Mouse (Mus musculus) embryonic facial prominence, embryonic 11.5 days (tissue): ENCODE data around the gene Adamts7. TPM values are rescaled to one million over a fixed set of nuclear protein-coding genes. Genes with fewer than 3 reads are reported as not detected.

ENCODE experiments used
- ATAC-seq: fragments of 200-750 bp; cut with Nextera tagmentation; replicated peaks from 2 replicates; pipeline ENCODE4 v1.8.0; 2017; ENCODE audit warnings: low read depth; ENCODE audit not compliant: insufficient number of reproducible peaks, low FRiP score, low TSS enrichment
- DNase-seq: peaks from one replicate; pipeline ENCODE4 v3.0.0-alpha.2; 2015; ENCODE audit warnings: low spot score
- H3K27ac ChIP-seq: fragments of 300-500 bp; sonication (generic); replicated peaks from 2 replicates; pipeline ENCODE4 v1.5.1; 2014; ENCODE audit warnings: mild to moderate bottlenecking, low read depth, low read length, control low read depth
- H3K27me3 ChIP-seq: fragments of 300-500 bp; sonication (generic); 2 replicates; pipeline ENCODE4 v1.6.1; 2014; ENCODE audit warnings: mild to moderate bottlenecking, low read length, moderate library complexity, mixed read lengths; ENCODE audit not compliant: control insufficient read depth, insufficient read depth
- H3K36me3 ChIP-seq: fragments of 300-500 bp; sonication (generic); replicated peaks from 2 replicates; pipeline ENCODE4 v1.6.1; 2014; ENCODE audit warnings: low read depth, mild to moderate bottlenecking, low read length, moderate library complexity, mixed read lengths; ENCODE audit not compliant: control insufficient read depth, insufficient read depth
- H3K4me1 ChIP-seq: fragments of 300-500 bp; sonication (generic); 2 replicates; pipeline ENCODE4 v1.6.1; 2014; ENCODE audit warnings: low read length, mixed read lengths; ENCODE audit not compliant: control insufficient read depth, insufficient read depth
- H3K4me2 ChIP-seq: fragments of 300-500 bp; sonication (generic); 2 replicates; pipeline ENCODE4 v1.6.1; 2014; ENCODE audit warnings: low read depth, mild to moderate bottlenecking, control low read depth, low read length, moderate library complexity
- H3K4me3 ChIP-seq: fragments of 300-500 bp; sonication (generic); 2 replicates; pipeline ENCODE4 v1.5.1; 2014; ENCODE audit warnings: low read depth, low read length, control low read depth
- H3K9ac ChIP-seq: fragments of 300-500 bp; sonication (generic); replicated peaks from 2 replicates; pipeline ENCODE4 v1.6.1; 2014; ENCODE audit warnings: mild to moderate bottlenecking, control low read depth, low read length
- H3K9me3 ChIP-seq: fragments of 300-500 bp; sonication (generic); replicated peaks from 2 replicates; pipeline ENCODE4 v1.6.1; 2016; ENCODE audit warnings: mild to moderate bottlenecking, low read length, inconsistent platforms, mixed read lengths; ENCODE audit not compliant: control insufficient read depth
- WGBS: fragments of 180-500 bp; shearing (Covaris S2); extraction: QIAGEN DNeasy Blood & Tissue Kit; methylation state at CpG from one replicate; pipeline ENCODE4 v1.1.7; 2014; 5-methylcytosine and 5-hydroxymethylcytosine counted together
- polyA plus RNA-seq: library from polyadenylated mRNA; unstranded; fragments of >200 nt; fragmentation: Nextera tagmentation; extraction: Ambion mirVana; gene quantifications from 2 replicates; pipeline ENCODE4 v1.2.1, GENCODE M21; 2014

The Adamts7 gene
- polyA plus RNA-seq, 1 experiment from 2014 or later, result 8.4 TPM

GRCm38 (mm10) chr9:90226081-90226741 is 63.3 kb downstream of the Adamts7 start:
- no peak overlapping the region for H3K4me2 ChIP-seq
- WGBS, result 90% methylated on average over 21 of the region's 21 CpGs
- no peaks in the 10 kb centered on the region for H3K27me3 ChIP-seq
- H3K9ac ChIP-seq, result no peak overlapping the region
- no peaks in the 10 kb centered on the region for H3K36me3 ChIP-seq
- H3K9me3 ChIP-seq, result no peaks in the 10 kb centered on the region
- H3K27ac ChIP-seq, result no peak overlapping the region
- no peak overlapping the region for H3K4me3 ChIP-seq
- ATAC-seq (no peak), DNase-seq (no peak)
- H3K4me1 ChIP-seq, result no peaks in the 10 kb centered on the region

- no peak overlapping the region for H3K4me2 ChIP-seq
- no peaks in the 10 kb centered on the region for H3K4me1 ChIP-seq
- no peaks in the 10 kb centered on the region for H3K36me3 ChIP-seq
- WGBS, result 86% methylated on average over 2 of the region's 2 CpGs
- DNase-seq, result no peak
- no peak overlapping the region for H3K4me3 ChIP-seq
- no peak for ATAC-seq
- H3K9me3 ChIP-seq, result no peaks in the 10 kb centered on the region
- H3K9ac ChIP-seq, result no peak overlapping the region
- H3K27me3 ChIP-seq, result no peaks in the 10 kb centered on the region
- no peak overlapping the region for H3K27ac ChIP-seq
These were observed 63.9 kb downstream of the Adamts7 start for GRCm38 (mm10) chr9:90226742-90227096.

GRCm38 (mm10) chr9:90227171-90227570 is 64.3 kb downstream of the Adamts7 start:
- WGBS, result 80% methylated on average over 12 of the region's 12 CpGs
- Histone ChIP-seq H3K36me3 (no peaks in the 10 kb centered on the region), H3K9me3 (no peaks in the 10 kb centered on the region), H3K4me3 (no peak overlapping the region), H3K27ac (no peak overlapping the region), H3K9ac (no peak overlapping the region), H3K4me1 (no peaks in the 10 kb centered on the region), H3K4me2 (no peak overlapping the region), H3K27me3 (no peaks in the 10 kb centered on the region)
- DNase-seq (no peak), ATAC-seq (no peak)

GRCm38 (mm10) chr9:90232781-90233690 is 70.2 kb downstream of the Adamts7 start:
- H3K9me3 ChIP-seq, result no peaks in the 10 kb centered on the region
- no peaks in the 10 kb centered on the region for H3K27me3 ChIP-seq
- no peak for DNase-seq
- ATAC-seq, result no peak
- H3K4me3 ChIP-seq, result no peak overlapping the region
- WGBS, result 86% methylated on average over 8 of the region's 8 CpGs
- no peak overlapping the region for H3K9ac ChIP-seq
- no peak overlapping the region for H3K4me2 ChIP-seq
- no peaks in the 10 kb centered on the region for H3K36me3 ChIP-seq
- H3K4me1 ChIP-seq, result no peaks in the 10 kb centered on the region
- no peak overlapping the region for H3K27ac ChIP-seq

GRCm38 (mm10) chr9:90233906-90234419 is 71.1 kb downstream of the Adamts7 start:
- DNase-seq (no peak), ATAC-seq (no peak)
- H3K36me3 ChIP-seq, result no peaks in the 10 kb centered on the region
- no peak overlapping the region for H3K27ac ChIP-seq
- H3K9me3 ChIP-seq, result no peaks in the 10 kb centered on the region
- no peak overlapping the region for H3K9ac ChIP-seq
- no peak overlapping the region for H3K4me2 ChIP-seq
- 81% methylated on average over 5 of the region's 5 CpGs for WGBS
- no peak overlapping the region for H3K4me3 ChIP-seq
- no peaks in the 10 kb centered on the region for H3K4me1 ChIP-seq
- no peaks in the 10 kb centered on the region for H3K27me3 ChIP-seq

GRCm38 (mm10) chr9:90234786-90235185 is 71.9 kb downstream of the Adamts7 start:
- WGBS, result 93% methylated on average over 5 of the region's 5 CpGs
- Histone ChIP-seq H3K4me3 (no peak overlapping the region), H3K4me1 (no peaks in the 10 kb centered on the region), H3K9ac (no peak overlapping the region), H3K36me3 (no peaks in the 10 kb centered on the region), H3K4me2 (no peak overlapping the region), H3K27ac (no peak overlapping the region), H3K9me3 (no peaks in the 10 kb centered on the region), H3K27me3 (no peaks in the 10 kb centered on the region)
- DNase-seq, result no peak
- no peak for ATAC-seq

- DNase-seq (no peak), ATAC-seq (no peak)
- H3K36me3 ChIP-seq, result no peaks in the 10 kb centered on the region
- no peak overlapping the region for H3K4me3 ChIP-seq
- no peak overlapping the region for H3K27ac ChIP-seq
- no peaks in the 10 kb centered on the region for H3K27me3 ChIP-seq
- WGBS, result 89% methylated on average over 10 of the region's 10 CpGs
- H3K9me3 ChIP-seq, result no peaks in the 10 kb centered on the region
- no peaks in the 10 kb centered on the region for H3K4me1 ChIP-seq
- no peak overlapping the region for H3K4me2 ChIP-seq
- no peak overlapping the region for H3K9ac ChIP-seq
These were observed 72.5 kb downstream of the Adamts7 start for GRCm38 (mm10) chr9:90235258-90235882.

- Histone ChIP-seq H3K9ac (no peak overlapping the region), H3K27ac (no peak overlapping the region), H3K4me3 (no peak overlapping the region), H3K4me1 (no peaks in the 10 kb centered on the region), H3K9me3 (no peaks in the 10 kb centered on the region), H3K27me3 (no peaks in the 10 kb centered on the region), H3K4me2 (no peak overlapping the region), H3K36me3 (no peaks in the 10 kb centered on the region)
- 94% methylated on average over 5 of the region's 5 CpGs for WGBS
- ATAC-seq (no peak), DNase-seq (no peak)
These were observed 73.9 kb downstream of the Adamts7 start for GRCm38 (mm10) chr9:90236817-90237216.
